Mouse (Mus musculus) kidney, adult 10 weeks (tissue): ENCODE results near the gene Tmem80. TPM values are rescaled to one million over a fixed set of nuclear protein-coding genes. Genes with fewer than 3 reads are reported as not detected.

Experiments used
- polyA plus RNA-seq: library from polyadenylated mRNA; stranded (reverse); fragments of 350-450 nt; fragmentation: Illumina TruSeq; extraction: RNeasy Lipid Tissue Mini Kit (QIAGEN cat#74804); gene quantifications from one replicate; pipeline ENCODE4 v1.2.3, GENCODE M21; 2014; ENCODE audit warnings: low read depth, low replicate concordance

Tmem80 gene
- polyA plus RNA-seq: 17.9 TPM

GRCm38 (mm10) chr7:141327469-141328372 lies at the start of gene Tmem80, which contains the start of gene Deaf1:
Gene Tmem80 (plus strand): TSS chr7:141327739.
Gene Deaf1 (minus strand): TSS chr7:141327690.

GRCm38 (mm10) chr7:141278766-141279590 lies 48.6 kb upstream of the Tmem80 start, which contains the start of gene Sct:
Gene Sct (minus strand): TSS chr7:141279133.

GRCm38 (mm10) chr7:141291921-141292582 lies 35.5 kb upstream of the Tmem80 start, which contains the start of gene Drd4:
Gene Drd4 (plus strand): TSS chr7:141292006.

GRCm38 (mm10) chr7:141338576-141339131 lies 11.1 kb downstream of the Tmem80 start, which contains the start of gene Eps8l2:
Gene Eps8l2 (plus strand): TSS chr7:141338880.

Other genes with a start within 250 kb of the Tmem80 start
- gene Pkp3, start 249.5 kb upstream of the Tmem80 start, polyA plus RNA-seq: not detected
- 3.4 TPM for gene Sigirr, start 227.2 kb upstream of the Tmem80 start, polyA plus RNA-seq
- gene Ano9, start 209.9 kb upstream of the Tmem80 start, polyA plus RNA-seq: 6.5 TPM
- 28.9 TPM for gene Ptdss2, start 205.4 kb upstream of the Tmem80 start, polyA plus RNA-seq
- 0.89 TPM for gene Rnh1, start 154.9 kb upstream of the Tmem80 start, polyA plus RNA-seq
- 9.9 TPM for gene Hras, start 133.7 kb upstream of the Tmem80 start, polyA plus RNA-seq
- gene Lrrc56, start 133.6 kb upstream of the Tmem80 start, polyA plus RNA-seq: 0.69 TPM
- gene Lmntd2, start 113.7 kb upstream of the Tmem80 start, polyA plus RNA-seq: 0.20 TPM
- 5.0 TPM for gene Rassf7, start 111.9 kb upstream of the Tmem80 start, polyA plus RNA-seq
- 13.1 TPM for gene Phrf1, start 99.0 kb upstream of the Tmem80 start, polyA plus RNA-seq
- gene Irf7, start 61.3 kb upstream of the Tmem80 start, polyA plus RNA-seq: 12.1 TPM
- gene Cdhr5, start 51.0 kb upstream of the Tmem80 start, polyA plus RNA-seq: 46.1 TPM
- not detected for gene Sct, start 48.6 kb upstream of the Tmem80 start, polyA plus RNA-seq
- gene Drd4, start 35.7 kb upstream of the Tmem80 start, polyA plus RNA-seq: not detected
- gene Deaf1, start within 50 bp of the Tmem80 start, polyA plus RNA-seq: 1.0 TPM
- gene Eps8l2, start 11.1 kb downstream of the Tmem80 start, polyA plus RNA-seq: 6.2 TPM
- gene Taldo1, start 64.5 kb downstream of the Tmem80 start, polyA plus RNA-seq: 14.4 TPM
- 9.2 TPM for gene Gatd1, start 86.4 kb downstream of the Tmem80 start, polyA plus RNA-seq
- not detected for gene Cend1, start 101.8 kb downstream of the Tmem80 start, polyA plus RNA-seq
- 0.97 TPM for gene Slc25a22, start 110.2 kb downstream of the Tmem80 start, polyA plus RNA-seq
- 0.12 TPM for gene Pidd1, start 116.3 kb downstream of the Tmem80 start, polyA plus RNA-seq
- 15.4 TPM for gene Rplp2, start 119.6 kb downstream of the Tmem80 start, polyA plus RNA-seq
- 1.5 TPM for gene Pnpla2, start 127.5 kb downstream of the Tmem80 start, polyA plus RNA-seq
- gene Cracr2b, start 133.4 kb downstream of the Tmem80 start, polyA plus RNA-seq: not detected
- 29.8 TPM for gene Cd151, start 139.7 kb downstream of the Tmem80 start, polyA plus RNA-seq
- 3.3 TPM for gene Polr2l, start 147.4 kb downstream of the Tmem80 start, polyA plus RNA-seq
- gene Tspan4, start 147.5 kb downstream of the Tmem80 start, polyA plus RNA-seq: 2.3 TPM
- gene Chid1, start 212.1 kb downstream of the Tmem80 start, polyA plus RNA-seq: 3.5 TPM
- gene Ap2a2, start 234.4 kb downstream of the Tmem80 start, polyA plus RNA-seq: 131 TPM